Mouse (Mus musculus): ENCODE results near the gene Nif3l1.

Gene Nif3l1

GRCm38 (mm10) chr1:58445143-58445722 lies at the start of gene Nif3l1, which contains the start of gene Ppil3:
Gene Nif3l1, plus strand, starts transcription at chr1:58445151.
Gene Ppil3, minus strand, starts transcription at chr1:58445486.
- DNase-seq = peak; percentile 95

DNA sequence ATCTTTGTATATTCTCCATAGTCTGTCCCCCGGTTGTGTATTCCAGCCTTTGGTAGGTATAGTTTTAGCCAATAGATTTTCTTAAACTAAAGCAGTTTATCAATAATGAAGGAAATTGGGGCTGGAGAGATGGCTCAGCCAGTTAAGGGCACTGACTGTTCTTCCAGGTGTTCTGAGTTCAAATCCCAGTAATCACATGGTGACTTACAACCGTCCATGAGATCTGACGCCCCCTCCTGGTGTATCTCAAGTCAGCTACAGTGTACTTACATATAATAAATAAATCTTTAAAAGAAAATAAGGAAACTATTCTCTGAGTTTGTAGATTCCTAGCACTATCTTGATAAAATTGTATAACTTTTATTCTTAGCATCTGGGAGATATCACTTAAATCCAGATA lies 49.6 kb upstream of the Nif3l1 start:
- no peak for DNase-seq

DNA sequence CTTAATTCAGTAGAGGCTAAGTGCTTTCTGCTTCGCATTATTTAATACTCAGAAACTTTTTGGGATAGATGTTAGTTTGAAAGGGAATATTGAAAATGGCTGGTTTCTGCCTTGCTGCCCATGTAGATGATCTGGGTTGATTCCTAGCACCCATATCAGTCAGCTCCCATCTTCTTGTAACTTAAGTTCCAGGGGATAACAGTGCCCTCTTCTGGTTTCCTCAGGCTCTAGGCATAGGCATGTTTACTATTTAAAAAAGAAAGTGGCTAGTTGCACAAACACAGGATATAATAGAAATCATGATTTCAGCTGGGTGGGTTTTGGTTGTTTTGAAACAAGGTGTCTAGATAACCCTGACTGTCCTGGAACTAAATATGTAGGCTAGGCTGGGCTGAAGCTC lies 48.8 kb upstream of the Nif3l1 start:
- no peak for DNase-seq

GRCm38 (mm10) chr1:58397731-58398130 lies 47.2 kb upstream of the Nif3l1 start:
- DNase-seq = no peak

GRCm38 (mm10) chr1:58401396-58401795 lies 43.6 kb upstream of the Nif3l1 start:
- DNase-seq = no peak

GRCm38 (mm10) chr1:58403745-58404144 lies 41.2 kb upstream of the Nif3l1 start:
- no peak for DNase-seq

- DNase-seq = no peak
These were observed 37.6 kb upstream of the Nif3l1 start for GRCm38 (mm10) chr1:58407321-58407720.

GRCm38 (mm10) chr1:58408141-58408540 lies 36.8 kb upstream of the Nif3l1 start:
- no peak for DNase-seq

GRCm38 (mm10) chr1:58409553-58410197 lies 35.3 kb upstream of the Nif3l1 start:
- no peak for DNase-seq

- no peak for DNase-seq
These were observed 34.8 kb upstream of the Nif3l1 start for GRCm38 (mm10) chr1:58410198-58410588.

DNA sequence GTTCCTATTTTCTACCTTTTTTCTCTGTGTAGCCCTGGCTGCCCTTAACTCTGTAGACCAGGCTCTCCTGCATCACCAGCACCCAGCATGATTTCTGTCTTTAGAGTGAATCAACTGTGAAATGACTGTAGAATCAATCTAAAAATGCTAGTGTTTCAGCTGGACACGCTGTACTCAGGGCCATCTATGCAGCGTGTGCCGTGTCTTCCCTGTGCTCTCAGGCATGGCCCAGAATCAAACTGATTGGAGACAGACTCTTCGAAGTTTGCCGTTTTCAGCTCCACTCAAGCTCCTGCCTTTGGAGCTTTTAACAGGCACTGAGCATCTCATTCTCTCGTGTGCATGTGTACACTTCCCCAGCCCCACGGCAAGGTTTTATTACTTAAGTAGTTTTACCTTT lies 34.2 kb upstream of the Nif3l1 start:
- DNase-seq = no peak

- DNase-seq = no peak
These were observed 29.5 kb upstream of the Nif3l1 start for GRCm38 (mm10) chr1:58415442-58415841.

DNA sequence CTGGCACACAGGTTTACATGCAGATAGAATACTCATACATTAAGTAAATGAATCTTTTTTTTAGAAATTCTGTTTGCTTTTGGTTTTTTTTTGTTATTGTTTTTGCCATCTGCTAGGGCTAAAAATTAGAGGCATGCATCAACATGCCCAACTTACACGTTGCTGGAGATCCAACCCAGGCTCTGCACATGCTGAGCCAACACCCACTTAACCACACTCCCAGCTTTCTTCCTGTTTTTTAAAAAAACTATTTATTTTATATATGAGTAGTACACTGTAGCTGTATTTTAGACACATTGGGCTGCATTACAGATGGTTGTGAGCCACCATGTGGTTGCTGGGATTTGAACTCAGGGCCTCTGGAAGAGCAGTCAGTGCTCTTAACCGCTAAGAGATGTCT lies 28.9 kb upstream of the Nif3l1 start:
- no peak for DNase-seq

DNA sequence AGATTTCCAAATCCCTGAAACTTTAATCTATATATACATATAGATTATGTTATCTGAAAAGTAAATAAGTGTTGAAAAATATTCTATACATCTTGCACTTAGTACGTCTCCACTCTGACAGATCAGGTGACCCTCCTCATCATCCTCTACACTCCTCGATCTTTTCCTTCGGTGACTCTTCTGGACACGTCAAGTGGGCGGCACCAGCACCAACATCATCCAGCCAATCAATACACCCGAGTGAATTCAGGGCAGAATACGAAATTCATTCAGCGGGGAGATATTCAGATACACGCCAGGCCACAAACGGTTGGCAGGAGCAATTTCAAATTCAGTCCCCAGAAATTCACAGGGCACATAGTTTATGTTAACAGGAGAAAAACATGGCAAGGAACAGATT lies 24.9 kb upstream of the Nif3l1 start:
- no peak for DNase-seq

DNA sequence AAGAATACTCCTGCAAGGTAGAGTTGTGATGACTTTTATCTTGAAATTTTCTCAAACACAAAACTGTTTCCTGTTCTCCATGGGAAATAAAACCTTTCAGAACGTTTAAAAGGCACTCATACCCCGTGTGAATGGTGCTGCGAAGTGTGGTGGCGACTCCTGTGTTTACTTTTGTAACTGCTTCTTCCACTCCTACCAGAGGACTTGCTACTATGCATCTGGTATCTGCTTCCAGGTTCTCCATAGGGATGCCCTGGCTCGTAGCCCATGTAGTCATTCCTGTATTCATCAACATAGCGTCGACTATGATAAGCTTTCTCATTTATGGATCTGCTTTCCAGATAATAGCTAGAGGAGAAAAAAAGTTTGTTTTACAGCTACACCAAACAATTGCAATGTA lies 24.0 kb upstream of the Nif3l1 start:
- no peak for DNase-seq

DNA sequence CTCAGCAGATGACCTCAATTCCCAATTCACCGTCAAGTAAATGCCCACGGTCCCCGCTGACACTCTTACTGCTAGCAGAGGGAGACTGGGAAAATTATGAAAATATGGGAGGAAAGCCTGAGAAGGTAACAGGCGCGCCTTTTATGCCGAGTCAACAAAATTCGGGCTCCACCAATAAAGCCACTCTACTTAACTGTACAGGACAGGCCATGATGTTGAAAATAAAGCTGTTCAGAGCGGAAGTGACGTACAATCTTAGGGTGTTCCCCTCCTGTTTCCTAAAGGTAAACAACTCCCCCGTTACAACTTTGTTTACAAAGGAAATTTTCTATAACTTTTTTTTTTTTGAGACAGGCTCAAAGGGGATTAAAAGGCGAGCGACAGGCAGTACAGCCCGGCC lies 22.1 kb upstream of the Nif3l1 start:
- peak; percentile 31 for DNase-seq

DNA sequence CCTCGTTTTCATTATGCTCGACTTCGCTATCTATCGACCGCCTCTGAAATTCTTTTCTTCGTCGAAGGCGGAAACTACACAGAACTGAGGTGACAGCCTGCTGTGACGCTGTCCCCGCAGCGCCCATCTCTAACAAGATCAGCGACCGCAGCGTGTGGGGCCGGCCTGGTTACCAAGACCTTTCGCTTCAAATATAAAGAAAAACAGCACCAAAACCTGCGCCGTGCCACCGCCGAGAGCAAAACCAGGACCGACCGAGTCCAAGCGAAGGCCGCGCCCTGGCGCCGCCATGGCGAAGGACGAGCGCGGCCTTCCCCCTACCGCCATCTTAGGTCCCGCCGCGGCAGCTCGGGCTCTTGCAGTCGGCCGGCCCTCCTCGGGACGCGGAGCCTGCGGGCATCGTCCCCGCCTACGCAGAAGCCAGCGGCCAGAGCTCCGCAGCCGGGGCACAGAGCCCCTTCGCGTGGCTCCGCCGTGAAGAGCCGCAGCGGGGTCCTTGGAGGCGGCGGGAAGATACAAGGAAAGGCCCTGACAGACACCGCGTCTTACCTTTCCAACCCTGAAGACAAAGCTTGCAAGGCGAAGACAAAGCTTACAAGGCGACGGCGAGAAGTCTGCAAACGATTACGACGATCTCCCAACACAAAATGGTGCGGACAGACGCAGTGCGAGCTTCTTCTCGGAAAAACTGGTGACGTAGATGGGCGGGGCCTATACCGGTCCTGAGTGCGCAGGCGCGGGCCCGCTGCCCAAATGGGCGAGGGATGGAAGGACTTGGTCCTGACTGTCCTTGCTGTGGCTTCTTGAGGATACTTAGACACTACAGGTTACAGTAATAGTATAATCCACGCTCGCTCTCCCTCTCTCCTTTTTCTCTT lies 21.3 kb upstream of the Nif3l1 start, which contains the start of gene Clk1:
TSS of gene Clk1 (minus strand) at position 696 of the 878 bp plus-strand sequence.
- DNase-seq = peak; percentile 94

- DNase-seq = no peak
These were observed 20.4 kb upstream of the Nif3l1 start for GRCm38 (mm10) chr1:58424551-58424950.

DNA sequence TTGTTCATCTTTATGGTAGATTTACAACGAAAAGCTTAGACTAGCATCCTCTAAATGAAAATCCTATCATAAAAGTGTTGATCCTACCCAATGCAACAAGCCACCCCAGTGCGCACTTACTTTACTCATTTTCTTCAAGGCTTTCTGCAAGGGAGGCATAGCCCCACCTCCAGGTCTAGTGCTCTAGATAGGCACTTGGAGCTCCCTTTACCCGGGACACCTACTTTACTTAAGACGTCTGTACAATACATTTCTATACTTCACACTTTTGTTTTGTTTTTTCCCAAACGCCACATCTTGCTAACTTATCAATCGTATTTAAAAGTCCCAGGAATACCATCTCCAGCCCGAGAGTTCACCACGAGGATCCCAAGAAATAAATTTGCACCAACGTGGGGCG lies 260 bp upstream of the Nif3l1 start:
- no peak for DNase-seq

- no peak for DNase-seq
These were observed 910 bp downstream of the Nif3l1 start for GRCm38 (mm10) chr1:58445861-58446260.

- no peak for DNase-seq
These were observed 2.8 kb downstream of the Nif3l1 start for GRCm38 (mm10) chr1:58447766-58448165.

GRCm38 (mm10) chr1:58448396-58448795 lies 3.4 kb downstream of the Nif3l1 start:
- DNase-seq = no peak

DNA sequence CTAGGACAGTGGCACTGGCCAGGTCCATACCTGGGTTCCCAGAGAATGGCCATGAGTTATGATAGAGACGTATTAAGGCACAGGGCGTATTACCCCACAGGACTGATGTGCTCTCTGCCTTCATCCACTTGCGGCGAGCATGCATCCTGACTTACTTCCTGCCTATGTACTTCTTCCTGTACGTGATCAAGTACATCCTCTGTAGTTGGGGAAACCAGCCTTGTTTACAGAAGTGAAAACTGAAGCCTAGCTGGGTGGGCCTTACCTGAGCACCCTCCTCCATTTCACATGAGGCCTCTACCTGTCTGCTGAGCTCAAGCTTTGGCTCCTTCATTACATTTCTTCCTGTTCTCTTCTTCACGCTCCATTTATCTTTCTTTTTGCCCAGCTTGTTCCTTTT lies 9.4 kb downstream of the Nif3l1 start:
- no peak for DNase-seq

GRCm38 (mm10) chr1:58458175-58458574 lies 13.2 kb downstream of the Nif3l1 start:
- no peak for DNase-seq

All from layer of hippocampus, adult 9-11 months (tissue).